Mouse (Mus musculus): ENCODE data around the gene Gprc5b. TPM values are rescaled to one million over a fixed set of nuclear protein-coding genes. Genes with fewer than 3 reads are reported as not detected.

Gprc5b gene
- polyA plus RNA-seq, 1 experiment from 2014 or later, result 8.0 TPM

GRCm38 (mm10) chr7:118971499-118971898 is 23.5 kb downstream of the Gprc5b start:
- peaks cover 5% of the 10 kb centered on the region for H3K4me1 ChIP-seq
- no peak overlapping the region for H3K27ac ChIP-seq
- no peak overlapping the region for H3K9ac ChIP-seq
- ATAC-seq (ENCODE audit: low FRiP score, low read depth), result no peak
- WGBS, result 83% methylated on average over 8 of the region's 8 CpGs
- H3K4me2 ChIP-seq (replicated peaks), result no peak overlapping the region
- H3K4me3 ChIP-seq, result no peak overlapping the region
- H3K36me3 ChIP-seq, result peaks cover 34% of the 10 kb centered on the region
- H3K9me3 ChIP-seq, result no peaks in the 10 kb centered on the region
- no peaks in the 10 kb centered on the region for H3K27me3 ChIP-seq

DNA sequence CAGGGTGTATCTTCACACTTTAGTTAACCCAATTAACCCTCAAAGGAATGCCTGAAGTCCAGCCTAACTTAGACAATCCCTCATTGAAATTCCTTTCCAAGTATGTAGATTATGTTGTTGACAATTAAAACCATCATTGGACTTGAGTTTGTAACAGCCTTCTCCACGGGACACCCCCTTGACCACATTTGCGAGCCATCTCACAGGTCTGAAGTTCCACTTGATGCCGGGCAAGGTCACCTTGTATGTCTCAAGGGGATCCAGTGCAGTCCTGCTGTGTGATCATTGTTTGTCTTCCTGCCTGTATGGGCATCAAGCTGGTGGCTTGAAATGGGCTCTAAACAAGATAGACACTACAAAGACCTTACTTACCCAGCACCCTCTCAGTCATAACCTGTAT is 26.1 kb downstream of the Gprc5b start:
- WGBS, result 81% methylated on average over 3 of the region's 3 CpGs
- no peaks in the 10 kb centered on the region for H3K4me1 ChIP-seq
- peaks cover 22% of the 10 kb centered on the region for H3K36me3 ChIP-seq
- H3K27ac ChIP-seq, result no peak overlapping the region
- H3K27me3 ChIP-seq, result no peaks in the 10 kb centered on the region
- no peak for ATAC-seq (ENCODE audit: low FRiP score, low read depth)
- H3K4me3 ChIP-seq, result no peak overlapping the region
- no peak overlapping the region for H3K4me2 ChIP-seq (replicated peaks)
- H3K9ac ChIP-seq, result no peak overlapping the region
- no peaks in the 10 kb centered on the region for H3K9me3 ChIP-seq

GRCm38 (mm10) chr7:118965198-118965597 is 29.8 kb downstream of the Gprc5b start:
- Histone ChIP-seq H3K4me1 (no peaks in the 10 kb centered on the region), H3K27ac (no peak overlapping the region), H3K9me3 (no peaks in the 10 kb centered on the region), H3K27me3 (no peaks in the 10 kb centered on the region), H3K36me3 (no peaks in the 10 kb centered on the region), H3K4me2 (replicated peaks) (no peak overlapping the region), H3K9ac (no peak overlapping the region), H3K4me3 (no peak overlapping the region)
- ATAC-seq (ENCODE audit: low FRiP score, low read depth), result no peak; the same call in 1 of the 2 replicates
- WGBS, result 19% methylated on average over 7 of the region's 7 CpGs

- WGBS, result 0% methylated on average over 3 of the region's 3 CpGs
- Histone ChIP-seq H3K9me3 (no peaks in the 10 kb centered on the region), H3K9ac (no peak overlapping the region), H3K27ac (no peak overlapping the region), H3K27me3 (no peaks in the 10 kb centered on the region), H3K4me3 (no peak overlapping the region), H3K4me1 (no peaks in the 10 kb centered on the region), H3K36me3 (no peaks in the 10 kb centered on the region), H3K4me2 (replicated peaks) (no peak overlapping the region)
- ATAC-seq (ENCODE audit: low FRiP score, low read depth), result no peak
Measured at GRCm38 (mm10) chr7:118964777-118965176, 30.2 kb downstream of the Gprc5b start.

DNA sequence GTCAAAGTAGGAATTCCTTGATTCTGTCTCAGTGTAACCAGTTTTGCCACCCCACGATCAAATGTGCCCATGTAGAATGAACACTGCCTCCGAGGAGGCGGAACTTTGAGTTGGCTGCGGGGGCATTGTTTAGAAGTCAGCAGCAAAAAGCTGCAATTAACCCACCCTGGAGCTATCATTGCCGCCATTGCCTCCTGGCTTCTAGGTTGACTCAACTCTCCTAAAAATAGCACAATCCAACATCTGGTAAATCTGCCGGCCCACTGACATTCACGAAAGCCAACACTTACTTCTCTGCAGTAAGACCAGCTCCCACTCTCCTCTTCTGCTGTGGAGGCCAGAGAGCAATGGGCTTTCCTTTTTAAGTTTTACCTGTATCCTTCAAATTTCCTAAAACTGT is 35.8 kb downstream of the Gprc5b start:
- 44% methylated on average over 7 of the region's 7 CpGs for WGBS
- no peak overlapping the region for H3K4me2 ChIP-seq (replicated peaks)
- no peak overlapping the region for H3K9ac ChIP-seq
- no peaks in the 10 kb centered on the region for H3K4me1 ChIP-seq
- H3K27ac ChIP-seq, result no peak overlapping the region
- ATAC-seq (ENCODE audit: low FRiP score, low read depth), result no peak
- no peaks in the 10 kb centered on the region for H3K9me3 ChIP-seq
- H3K36me3 ChIP-seq, result no peaks in the 10 kb centered on the region
- no peak overlapping the region for H3K4me3 ChIP-seq
- no peaks in the 10 kb centered on the region for H3K27me3 ChIP-seq

- no peak for ATAC-seq (ENCODE audit: low FRiP score, low read depth)
Measured at GRCm38 (mm10) chr7:118956616-118957246, 38.3 kb downstream of the Gprc5b start.

GRCm38 (mm10) chr7:118954968-118955367 is 40.0 kb downstream of the Gprc5b start:
- no peak overlapping the region for H3K4me2 ChIP-seq (replicated peaks)
- no peak overlapping the region for H3K9ac ChIP-seq
- no peaks in the 10 kb centered on the region for H3K36me3 ChIP-seq
- no peaks in the 10 kb centered on the region for H3K9me3 ChIP-seq
- peaks cover 2% of the 10 kb centered on the region for H3K4me1 ChIP-seq
- WGBS, result 93% methylated on average over 1 of the region's 1 CpGs
- H3K27me3 ChIP-seq, result no peaks in the 10 kb centered on the region
- no peak for ATAC-seq (ENCODE audit: low FRiP score, low read depth)
- H3K27ac ChIP-seq, result no peak overlapping the region
- H3K4me3 ChIP-seq, result no peak overlapping the region

More at GRCm38 (mm10) chr7:118956616-118957246, 38.3 kb downstream of the Gprc5b start:
- Histone ChIP-seq H3K4me1 (no peaks in the 10 kb centered on the region), H3K27me3 (no peaks in the 10 kb centered on the region), H3K27ac (no peak overlapping the region), H3K4me3 (no peak overlapping the region), H3K9ac (no peak overlapping the region), H3K4me2 (replicated peaks) (no peak overlapping the region), H3K9me3 (no peaks in the 10 kb centered on the region), H3K36me3 (no peaks in the 10 kb centered on the region)
- 78% methylated on average over 4 of the region's 4 CpGs for WGBS

DNA sequence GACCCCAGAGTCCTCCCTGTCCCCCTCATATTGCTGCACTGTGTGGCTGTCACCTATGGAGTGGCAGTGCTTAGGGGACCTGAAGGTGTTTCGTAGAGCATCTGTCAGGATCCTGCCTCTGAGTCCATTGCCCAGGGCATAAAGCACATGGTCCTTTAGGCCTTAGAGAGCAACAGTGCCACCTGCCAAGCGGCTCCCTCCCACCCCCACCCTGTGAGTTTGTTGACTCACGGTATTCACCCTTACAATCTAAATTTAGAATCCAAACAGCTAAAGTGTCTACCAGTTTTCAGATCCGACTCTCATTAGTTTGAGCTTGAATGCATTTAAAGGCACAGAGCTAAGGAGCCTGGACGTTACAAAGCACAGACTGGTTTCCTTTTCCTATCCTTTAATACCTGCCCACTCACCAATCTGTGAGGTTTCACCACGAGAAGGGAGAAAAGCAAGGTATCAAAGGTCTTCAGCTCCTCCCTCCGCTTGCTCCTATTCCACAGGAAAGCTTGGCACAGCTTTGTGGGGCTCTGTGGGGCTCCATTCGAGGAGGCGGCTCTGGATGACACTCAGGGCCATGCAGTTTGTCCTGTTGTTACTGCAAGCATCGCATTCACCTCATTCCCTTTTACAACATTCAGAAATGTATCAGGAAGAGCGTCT is 41.3 kb downstream of the Gprc5b start:
- Histone ChIP-seq H3K36me3 (no peaks in the 10 kb centered on the region), H3K4me1 (peaks cover 5% of the 10 kb centered on the region), H3K4me3 (no peak overlapping the region), H3K27me3 (no peaks in the 10 kb centered on the region), H3K9ac (no peak overlapping the region), H3K27ac (no peak overlapping the region), H3K9me3 (no peaks in the 10 kb centered on the region), H3K4me2 (replicated peaks) (no peak overlapping the region)
- WGBS, result 66% methylated on average over 11 of the region's 11 CpGs
- no peak for ATAC-seq (ENCODE audit: low FRiP score, low read depth)

DNA sequence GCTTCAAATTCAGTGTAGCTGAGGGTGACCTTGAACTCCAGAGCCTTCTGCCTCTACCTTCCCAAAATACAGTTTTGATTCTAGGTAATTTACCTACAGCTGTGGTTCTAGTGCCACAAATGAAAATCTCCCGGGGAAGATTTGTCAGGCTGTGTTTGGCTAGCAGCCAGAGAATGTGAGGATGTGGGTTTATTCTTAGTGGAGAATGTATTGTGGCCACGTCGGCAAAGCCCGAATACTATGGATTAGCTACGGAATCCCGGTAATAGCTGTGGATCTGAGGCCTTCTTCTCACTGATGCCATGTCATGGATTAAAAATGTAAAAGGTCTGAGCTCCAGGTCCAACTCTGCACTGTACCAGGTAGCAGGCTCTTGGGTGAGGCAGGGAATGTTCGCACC is 45.3 kb downstream of the Gprc5b start:
- Histone ChIP-seq H3K4me1 (peaks cover 5% of the 10 kb centered on the region), H3K27me3 (no peaks in the 10 kb centered on the region), H3K4me2 (replicated peaks) (no peak overlapping the region), H3K4me3 (no peak overlapping the region), H3K36me3 (no peaks in the 10 kb centered on the region), H3K9ac (no peak overlapping the region), H3K9me3 (no peaks in the 10 kb centered on the region), H3K27ac (no peak overlapping the region)
- 69% methylated on average over 7 of the region's 7 CpGs for WGBS
- no peak for ATAC-seq (ENCODE audit: low FRiP score, low read depth)

GRCm38 (mm10) chr7:118948677-118949282 is 46.2 kb downstream of the Gprc5b start:
- Histone ChIP-seq H3K4me3 (no peak overlapping the region), H3K9ac (no peak overlapping the region), H3K27me3 (no peaks in the 10 kb centered on the region), H3K4me1 (peaks cover 5% of the 10 kb centered on the region), H3K4me2 (replicated peaks) (no peak overlapping the region), H3K27ac (no peak overlapping the region), H3K36me3 (no peaks in the 10 kb centered on the region), H3K9me3 (no peaks in the 10 kb centered on the region)
- WGBS, result 75% methylated on average over 2 of the region's 2 CpGs
- no peak for ATAC-seq (ENCODE audit: low FRiP score, low read depth)

- H3K27ac ChIP-seq, result no peak overlapping the region
- no peaks in the 10 kb centered on the region for H3K27me3 ChIP-seq
- 77% methylated on average over 3 of the region's 3 CpGs for WGBS
- no peak overlapping the region for H3K4me3 ChIP-seq
- no peak overlapping the region for H3K4me2 ChIP-seq (replicated peaks)
- no peaks in the 10 kb centered on the region for H3K36me3 ChIP-seq
- H3K4me1 ChIP-seq, result peaks cover 5% of the 10 kb centered on the region
- H3K9ac ChIP-seq, result no peak overlapping the region
- H3K9me3 ChIP-seq, result no peaks in the 10 kb centered on the region
- ATAC-seq (ENCODE audit: low FRiP score, low read depth), result no peak
Measured at GRCm38 (mm10) chr7:118947241-118947640, 47.8 kb downstream of the Gprc5b start.

GRCm38 (mm10) chr7:118944884-118945283 is 50.1 kb downstream of the Gprc5b start:
- H3K4me1 ChIP-seq, result peaks cover 2% of the 10 kb centered on the region
- no peak overlapping the region for H3K9ac ChIP-seq
- H3K36me3 ChIP-seq, result no peaks in the 10 kb centered on the region
- H3K27ac ChIP-seq, result no peak overlapping the region
- H3K4me2 ChIP-seq (replicated peaks), result no peak overlapping the region
- H3K27me3 ChIP-seq, result no peaks in the 10 kb centered on the region
- H3K9me3 ChIP-seq, result no peaks in the 10 kb centered on the region
- ATAC-seq (ENCODE audit: low FRiP score, low read depth), result no peak
- 6% methylated on average over 2 of the region's 2 CpGs for WGBS
- no peak overlapping the region for H3K4me3 ChIP-seq

All from limb, embryonic 13.5 days (tissue).